Mouse (Mus musculus): ENCODE data around the gene Rorc. TPM values are rescaled to one million over a fixed set of nuclear protein-coding genes. Genes with fewer than 3 reads are reported as not detected.

Gene Rorc
- total RNA-seq (2021) = 10 to 100 TPM; 21.5 to 22.9 TPM
- long read RNA-seq, experiment 1, transcript Rorc-201 (11 exons, 2,136 nt) = major isoform, 16 of 27 reads
- long read RNA-seq, experiment 1, partial matches to known transcripts = 2 of 27 reads
- long read RNA-seq, experiment 1, other reads (novel, unspliced or antisense) = 9 of 27 reads
- long read RNA-seq, experiment 2, transcript Rorc-201 (11 exons, 2,136 nt) = major isoform, 32 of 58 reads
- long read RNA-seq, experiment 2, partial matches to known transcripts = 2 of 58 reads
- long read RNA-seq, experiment 2, other reads (novel, unspliced or antisense) = 24 of 58 reads

DNA sequence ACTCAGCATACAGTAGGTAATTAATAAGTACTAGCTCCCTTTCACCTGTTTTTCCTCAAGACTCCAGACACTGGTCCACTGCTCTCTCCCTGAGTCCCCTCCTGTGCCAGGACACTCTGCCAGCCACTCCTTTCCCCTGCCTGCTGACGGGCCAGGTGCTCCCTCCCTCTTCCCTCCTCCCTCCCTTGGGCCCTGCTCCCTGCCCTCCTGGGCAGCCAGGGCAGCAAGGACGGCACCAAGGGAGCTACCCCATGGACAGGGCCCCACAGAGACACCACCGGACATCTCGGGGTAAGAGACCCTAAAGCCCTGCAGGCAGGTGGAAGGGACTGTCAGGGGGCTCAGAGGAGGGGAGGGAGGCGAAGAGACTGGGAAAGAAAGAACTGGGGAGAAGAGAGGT, at the start of gene Rorc:
TSS of gene Rorc (plus strand) at position 154 of the 400 bp plus-strand sequence.
- no peak for DNase-seq (ENCODE audit: low spot score in 2 of 2)

DNA sequence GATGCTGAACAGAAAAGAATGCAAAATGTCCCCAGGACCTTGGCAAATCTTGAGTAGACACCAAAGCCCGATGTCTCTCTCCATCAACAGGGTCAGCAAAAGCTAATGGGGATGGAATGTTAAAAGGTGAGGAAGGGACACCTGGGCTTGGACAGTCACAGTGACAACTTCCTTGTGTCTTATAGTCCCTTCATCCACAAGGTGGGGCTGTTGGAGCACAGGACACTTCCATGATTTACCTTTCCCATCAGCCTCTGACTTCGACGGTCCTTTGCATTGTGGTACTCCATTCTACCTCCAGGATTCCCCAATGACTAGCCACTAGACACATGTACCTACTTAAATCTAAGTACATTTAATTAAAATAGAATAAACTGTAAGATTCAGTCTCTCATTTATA, 43.9 kb upstream of the Rorc start:
- DNase-seq (ENCODE audit: low spot score in 2 of 2) = no peak

DNA sequence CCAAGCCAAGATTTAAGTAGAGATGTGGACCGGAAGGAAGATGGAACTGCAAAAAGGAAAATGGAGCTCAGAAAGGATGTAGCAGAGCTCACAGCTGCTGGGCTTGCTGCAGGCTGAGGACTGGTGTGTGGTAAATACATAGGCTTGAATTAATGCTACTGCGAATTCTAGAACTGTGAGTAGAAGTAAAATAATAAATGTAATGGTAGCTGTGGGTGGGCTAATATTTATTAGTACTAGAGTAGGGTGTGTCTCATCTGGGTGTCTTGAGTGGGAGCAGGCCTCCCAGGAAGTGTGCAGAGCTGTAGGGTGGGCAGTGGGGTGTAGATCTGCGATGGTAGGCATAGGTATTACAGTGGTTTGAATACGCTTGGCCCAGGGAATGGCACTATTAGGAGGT, 38.2 kb upstream of the Rorc start:
- DNase-seq (ENCODE audit: low spot score in 2 of 2) = no peak

DNA sequence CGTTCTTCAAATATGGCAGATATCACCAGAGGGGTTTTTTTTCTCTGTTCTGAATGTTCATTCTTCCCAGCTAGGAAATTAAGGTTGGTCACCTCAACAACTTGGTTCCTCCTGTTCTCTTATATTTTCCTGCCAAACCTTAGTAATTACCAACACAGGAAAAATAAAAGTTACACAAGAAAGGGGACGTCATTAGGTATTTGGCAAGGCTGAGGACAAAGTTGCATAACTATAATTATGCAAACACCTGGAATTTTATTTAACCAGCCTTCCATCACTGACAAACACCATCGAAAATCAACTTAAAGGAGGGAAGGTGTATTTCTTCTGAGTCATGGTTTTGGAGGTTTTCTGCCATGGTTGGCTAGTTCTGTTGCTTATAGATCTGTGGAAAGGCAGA, 34.1 kb upstream of the Rorc start:
- no peak for DNase-seq (ENCODE audit: low spot score in 2 of 2)

DNA sequence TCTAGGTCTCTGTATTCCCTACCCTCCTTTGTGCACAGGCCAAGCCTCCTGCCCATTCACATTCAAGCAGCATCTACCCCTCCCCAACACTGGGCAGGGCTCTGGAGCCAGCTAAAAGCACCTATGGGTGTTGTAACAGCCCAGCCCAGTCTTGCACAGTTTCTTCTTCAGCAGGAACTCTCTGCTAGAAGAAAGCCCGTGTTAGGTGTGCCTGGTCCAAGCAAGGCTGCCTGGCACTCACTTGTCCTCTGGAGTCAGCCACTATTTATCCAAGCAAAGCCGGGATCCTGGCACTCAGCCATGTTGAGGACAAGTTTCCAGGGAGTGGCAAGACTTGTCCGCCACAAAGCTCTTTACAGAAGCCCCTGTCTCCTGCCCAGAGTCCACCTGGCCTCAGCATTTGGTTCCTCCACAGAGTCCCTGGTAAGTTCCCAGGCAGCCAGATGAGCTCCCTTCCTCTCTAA, 30.6 kb upstream of the Rorc start, which contains the start of gene Them5:
TSS of gene Them5 (plus strand) at position 141 of the 464 bp plus-strand sequence.
- no peak for DNase-seq (ENCODE audit: low spot score in 2 of 2)

DNA sequence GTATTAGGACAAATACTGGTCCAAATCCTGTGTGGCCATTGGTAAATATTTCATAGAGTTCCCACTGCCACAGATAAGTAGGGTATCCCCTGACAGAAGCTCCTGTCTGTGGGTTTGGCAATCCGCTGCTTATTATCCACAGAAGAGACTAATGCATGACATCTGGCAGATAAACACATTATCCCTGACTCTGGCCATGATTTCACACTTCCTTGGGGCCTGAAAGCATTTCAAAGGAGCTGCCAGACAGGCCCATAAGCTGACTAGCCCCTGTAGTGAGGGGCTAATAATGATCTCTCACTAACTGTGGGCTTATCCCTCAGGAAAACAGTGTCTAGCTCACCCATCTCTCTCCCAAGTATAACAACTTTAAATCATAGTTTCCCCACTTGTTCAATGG, 30.0 kb upstream of the Rorc start:
- no peak for DNase-seq (ENCODE audit: low spot score in 2 of 2)

DNA sequence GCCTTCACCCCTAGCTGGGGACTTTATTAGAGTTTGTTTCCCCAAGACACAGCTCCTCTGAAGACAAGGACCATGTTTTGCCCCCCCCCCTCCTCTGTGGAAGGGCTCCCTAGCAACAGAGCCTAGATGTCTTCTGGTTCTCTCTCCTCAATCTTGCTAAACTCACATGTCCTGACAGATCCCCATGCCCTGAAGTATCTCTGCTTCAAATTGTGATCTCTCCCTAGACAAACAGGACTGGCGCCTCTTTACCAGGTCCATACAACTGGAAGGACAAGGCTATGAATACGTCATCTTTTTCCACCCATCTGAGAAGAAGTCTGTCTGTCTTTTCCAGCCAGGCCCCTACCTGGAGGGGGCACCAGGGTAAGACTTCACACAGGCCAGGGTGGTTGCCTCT, 28.4 kb upstream of the Rorc start:
- DNase-seq (ENCODE audit: low spot score in 2 of 2) = no peak

DNA sequence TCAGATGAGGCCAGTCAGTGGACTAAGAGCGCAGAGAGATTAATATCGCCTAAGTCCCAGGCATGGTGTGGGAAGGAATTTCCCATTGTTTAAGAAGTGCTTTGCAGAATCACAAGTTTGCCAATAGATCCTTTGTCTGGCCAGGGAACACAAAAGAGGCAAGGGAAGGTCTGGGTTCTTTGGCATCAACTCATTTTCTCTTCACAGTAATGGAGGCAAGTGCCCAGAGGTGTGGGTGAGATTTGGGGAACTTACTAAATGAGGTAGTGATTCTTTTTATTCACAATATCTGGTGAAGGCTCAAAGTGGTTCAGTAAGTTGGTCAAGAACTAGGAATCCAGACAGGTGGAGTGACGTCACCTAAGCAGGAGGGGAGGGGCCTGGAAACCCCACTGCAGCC, 27.7 kb upstream of the Rorc start:
- no peak for DNase-seq (ENCODE audit: low spot score in 2 of 2)

DNA sequence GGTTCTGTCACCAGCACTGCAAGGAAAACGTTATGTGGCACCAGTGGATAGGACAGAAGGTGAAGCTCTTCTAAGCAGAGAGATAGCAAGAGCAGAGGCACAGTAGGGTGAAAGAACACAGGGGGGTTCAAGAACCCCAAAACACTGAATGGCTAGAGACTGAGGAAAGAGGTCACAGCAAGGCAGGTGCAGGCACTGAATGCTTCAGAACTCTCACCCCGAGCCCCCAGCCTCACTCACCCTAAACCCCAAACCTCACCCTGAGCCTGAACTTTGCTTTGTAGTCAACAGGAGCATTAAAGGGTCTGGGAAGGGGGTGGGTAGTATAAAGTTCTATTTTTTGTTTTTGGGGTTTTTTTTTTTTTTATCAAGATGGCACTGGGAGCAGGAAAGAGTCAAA, 24.4 kb upstream of the Rorc start:
- DNase-seq (ENCODE audit: low spot score in 2 of 2) = no peak

DNA sequence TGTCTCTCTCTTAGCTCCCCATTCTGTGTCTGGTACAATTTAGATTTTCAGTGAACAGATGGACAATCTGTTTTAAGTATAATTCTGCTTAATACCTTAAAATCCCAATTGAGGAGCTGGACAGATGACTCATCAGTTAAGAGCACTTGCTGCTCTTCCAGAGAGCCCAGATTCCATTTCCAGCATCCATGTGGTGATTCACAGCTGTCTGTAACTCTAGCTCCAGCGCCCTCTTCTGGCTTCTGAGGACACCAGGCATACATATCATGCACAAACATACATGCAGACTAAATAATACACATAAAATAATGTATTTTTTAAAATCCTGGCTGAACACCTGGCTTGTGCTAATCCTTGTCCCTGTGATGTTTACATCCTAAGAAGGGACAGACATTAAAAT, 11.8 kb upstream of the Rorc start:
- DNase-seq (ENCODE audit: low spot score in 2 of 2) = no peak

DNA sequence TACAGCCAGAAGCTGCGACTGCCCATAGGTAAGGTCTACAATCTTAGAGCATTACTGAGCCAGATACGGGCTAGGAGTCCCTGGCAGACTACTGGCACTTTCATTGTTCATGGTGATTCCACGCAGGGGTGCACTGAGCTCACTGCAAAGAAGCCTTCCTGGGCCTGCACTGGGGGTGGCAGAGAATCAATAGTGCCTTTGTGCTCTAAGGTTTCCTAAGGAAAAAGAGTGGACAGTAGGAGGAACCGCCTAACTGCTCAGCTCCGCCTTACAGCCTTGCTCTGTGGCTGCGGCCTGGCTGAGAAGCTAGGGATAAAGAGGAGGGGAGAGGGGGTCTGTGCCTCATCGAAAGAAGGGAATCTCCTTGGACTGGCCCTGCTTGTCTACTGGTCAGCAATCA, 10.5 kb upstream of the Rorc start, which contains the start of gene C2cd4d:
TSS of gene C2cd4d (plus strand) at position 301 of the 400 bp plus-strand sequence.
- DNase-seq (ENCODE audit: low spot score in 2 of 2) = no peak

DNA sequence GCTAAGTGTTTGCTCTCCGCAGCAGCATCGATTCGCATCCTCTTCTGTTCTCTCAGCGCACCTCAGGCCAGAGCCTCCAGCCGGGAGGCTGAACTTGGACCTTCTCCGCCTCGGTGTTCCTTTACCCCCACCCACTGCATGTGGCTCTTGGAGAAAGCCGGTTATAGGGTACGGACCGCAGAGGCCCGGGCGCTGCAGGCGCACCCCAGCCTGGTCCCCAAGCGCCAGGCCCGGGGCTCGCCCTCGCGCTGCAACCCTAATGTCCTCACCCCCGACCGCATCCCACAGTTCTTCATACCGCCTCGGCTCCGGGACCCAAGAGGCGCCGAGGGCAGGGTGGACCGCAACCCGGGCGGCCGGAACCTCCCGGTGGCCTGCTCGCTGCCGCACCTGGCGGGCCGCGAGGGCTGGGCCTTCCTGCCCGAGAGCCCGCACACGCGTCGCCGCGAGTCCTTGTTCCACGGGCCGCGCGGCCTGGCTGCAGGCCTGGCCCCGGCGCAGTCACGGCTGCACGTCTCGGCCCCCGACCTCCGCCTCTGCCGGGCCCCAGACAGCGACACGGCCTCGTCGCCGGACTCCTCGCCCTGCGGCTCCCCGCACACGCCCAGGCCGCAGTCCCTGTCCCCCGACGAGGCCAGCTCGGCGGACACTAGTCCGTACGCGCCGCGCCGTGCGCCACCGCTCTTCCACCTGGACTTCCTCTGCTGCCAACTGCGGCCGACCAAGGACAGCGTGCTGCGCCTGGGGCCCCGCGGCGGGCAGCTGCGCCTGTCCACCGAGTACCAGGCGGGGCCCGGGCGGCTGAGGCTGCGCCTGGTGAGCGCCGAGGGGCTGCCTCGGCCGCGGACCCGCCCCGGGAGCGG, 9.1 kb upstream of the Rorc start:
- peak; percentile 37 to 61 for DNase-seq (ENCODE audit: low spot score in 2 of 2)

DNA sequence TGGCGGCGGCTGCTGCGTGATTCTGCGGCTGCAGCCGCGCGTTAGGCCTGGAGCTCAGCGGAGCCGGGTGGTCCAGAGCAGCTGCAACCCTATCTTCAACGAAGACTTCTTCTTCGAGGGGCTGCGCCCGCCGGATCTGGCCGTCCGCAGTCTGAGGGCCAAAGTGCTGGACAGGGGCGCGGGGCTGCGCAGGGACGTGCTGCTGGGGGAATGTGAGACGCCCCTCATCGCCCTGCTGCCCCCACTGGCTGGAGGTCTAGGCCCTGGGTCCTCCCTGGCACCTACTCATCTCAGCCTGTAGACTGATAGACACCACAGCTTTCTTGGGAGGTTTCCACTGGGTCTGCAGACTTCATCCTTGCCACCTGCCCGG, 8.5 kb upstream of the Rorc start:
- peak in 1 of 2 experiments; percentile 28 for DNase-seq (ENCODE audit: low spot score in 2 of 2)

DNA sequence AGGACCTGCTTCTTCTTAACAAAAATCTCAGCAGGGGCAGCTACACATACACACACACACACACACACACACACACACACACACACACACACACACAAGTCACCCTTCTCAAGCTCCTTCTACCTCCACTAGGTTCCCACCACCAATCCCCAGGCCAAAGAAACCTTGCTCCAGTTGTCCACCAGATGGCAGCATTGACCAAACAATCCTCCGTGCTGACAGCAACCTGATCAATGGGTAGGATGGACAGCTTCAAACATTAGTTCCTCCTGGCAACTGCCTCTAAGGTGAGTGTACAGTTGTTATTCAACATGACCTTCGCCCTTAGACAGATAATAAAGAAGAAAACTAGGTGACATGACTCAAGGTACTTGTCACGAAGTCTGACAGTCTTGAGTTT, 5.8 kb upstream of the Rorc start:
- DNase-seq (ENCODE audit: low spot score in 2 of 2) = peak; percentile 42 to 54

DNA sequence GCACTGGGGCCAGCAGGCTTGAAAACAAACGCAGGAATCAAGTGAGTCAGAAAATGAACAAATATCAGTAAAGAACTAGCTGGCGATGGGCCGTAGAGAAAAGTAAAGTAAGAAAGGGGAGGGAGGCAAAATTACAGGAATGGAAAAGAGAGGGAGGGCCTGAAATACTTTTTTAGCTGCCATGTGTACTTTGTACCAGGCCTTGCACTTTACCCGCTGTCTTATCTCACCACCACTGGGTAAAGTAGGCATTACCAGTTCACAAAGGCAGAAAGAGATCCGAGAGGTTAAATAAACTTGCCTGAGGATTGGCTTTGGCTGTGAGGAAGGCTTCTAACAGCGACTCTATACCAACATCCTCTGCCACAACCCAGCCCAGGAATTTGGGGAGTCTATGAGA, 5.1 kb upstream of the Rorc start:
- DNase-seq (ENCODE audit: low spot score in 2 of 2) = no peak

DNA sequence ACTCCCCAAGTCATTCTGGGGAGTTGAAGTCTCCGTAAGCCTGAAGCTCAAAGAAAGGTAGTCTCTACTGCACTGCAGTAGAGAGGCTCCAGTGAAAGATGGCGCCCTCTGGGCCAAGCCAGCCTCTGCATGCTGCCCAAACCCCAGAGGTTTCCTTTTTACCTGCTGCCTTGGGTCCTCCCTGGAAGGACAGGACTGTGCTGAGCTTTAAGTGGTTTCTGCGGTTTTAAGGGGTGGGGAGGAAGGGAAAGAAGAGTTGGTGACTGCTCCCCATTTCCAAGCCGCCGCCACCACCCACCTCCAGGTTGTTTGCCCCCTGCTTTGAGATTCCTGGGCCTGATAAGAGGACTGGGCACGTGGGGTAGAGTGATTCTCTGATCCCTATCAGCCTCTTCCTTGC, 4.0 kb upstream of the Rorc start:
- DNase-seq (ENCODE audit: low spot score in 2 of 2) = no peak

DNA sequence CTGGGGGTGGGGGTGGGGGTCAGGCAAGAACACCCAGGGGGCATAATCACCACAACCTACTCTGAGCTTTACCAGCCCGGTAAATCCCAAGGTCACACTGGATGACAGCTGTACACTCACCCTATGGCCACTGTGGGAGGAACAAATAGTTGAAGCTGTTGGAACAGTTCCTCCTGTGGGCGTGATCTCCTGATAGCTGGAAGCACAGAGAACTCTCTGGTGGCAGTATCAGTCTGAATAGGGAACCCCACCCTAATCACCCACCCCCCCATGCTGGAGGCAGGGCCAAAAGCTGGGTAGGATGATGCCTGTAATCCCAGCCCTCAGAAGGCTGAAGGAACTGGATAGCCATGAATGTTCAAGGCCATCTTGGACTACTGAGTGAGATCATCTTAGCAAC, 2.9 kb upstream of the Rorc start:
- no peak for DNase-seq (ENCODE audit: low spot score in 2 of 2)

DNA sequence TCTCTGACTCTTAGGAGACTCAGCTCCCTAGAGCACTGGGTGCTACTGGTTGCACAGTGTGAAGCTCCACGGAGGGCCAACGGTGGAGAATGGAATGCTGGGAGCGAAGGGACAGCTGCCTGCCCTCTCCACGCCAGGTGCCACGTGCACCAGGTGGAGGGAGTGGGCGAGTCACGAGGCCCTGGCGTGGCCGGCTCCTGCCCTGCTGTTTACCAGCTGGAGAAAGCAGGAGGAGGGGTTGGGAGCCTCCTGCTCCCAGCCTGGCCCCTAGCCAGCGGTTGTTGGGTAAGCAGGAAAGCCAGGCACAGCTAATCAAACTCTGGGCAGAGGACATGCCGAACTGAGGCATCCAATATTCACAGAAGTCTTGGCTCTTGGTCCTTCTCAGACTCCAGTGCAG, 957 bp upstream of the Rorc start:
- peak; percentile 49 to 69 for DNase-seq (ENCODE audit: low spot score in 2 of 2)

DNA sequence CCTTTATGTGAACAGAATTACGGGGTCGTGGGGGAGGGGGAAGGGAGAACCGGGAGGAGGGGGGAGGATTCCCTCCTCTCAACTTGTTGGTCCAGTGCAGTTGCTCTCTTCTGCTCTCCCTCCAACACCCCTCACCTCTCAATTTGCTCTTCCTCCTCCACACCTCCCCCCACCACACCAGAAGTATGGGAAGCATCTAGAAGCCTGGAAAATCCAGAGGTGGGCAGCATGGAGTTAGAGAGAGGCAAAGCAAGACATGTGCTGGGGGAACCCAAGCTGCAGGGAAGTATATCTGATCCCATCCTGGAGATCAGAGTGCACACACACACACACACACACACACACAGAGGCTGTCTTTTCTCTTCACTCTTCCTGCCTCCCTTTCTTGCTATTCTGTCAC, 556 bp upstream of the Rorc start:
- no peak for DNase-seq (ENCODE audit: low spot score in 2 of 2)

DNA sequence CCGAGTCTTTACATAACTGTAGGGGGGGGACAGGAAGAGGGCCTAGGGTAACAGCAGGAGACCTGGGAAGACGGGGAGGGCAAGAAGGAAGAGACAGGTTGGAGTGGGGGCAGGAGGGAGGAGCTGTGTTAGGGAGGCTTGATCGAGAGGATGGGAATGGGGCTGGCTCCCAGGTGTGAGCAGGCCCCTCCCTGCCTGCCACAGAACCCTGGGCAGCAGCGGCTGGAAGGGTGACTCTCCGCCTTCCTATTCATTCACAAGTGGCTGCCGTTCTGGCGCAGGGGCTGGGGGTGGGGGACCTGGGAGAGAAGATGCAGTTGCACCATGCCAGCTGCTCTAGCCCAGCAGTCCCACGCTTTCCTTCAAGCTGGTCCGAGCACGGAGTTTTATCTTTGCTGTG, 496 bp downstream of the Rorc start:
- DNase-seq (ENCODE audit: low spot score in 2 of 2) = no peak

DNA sequence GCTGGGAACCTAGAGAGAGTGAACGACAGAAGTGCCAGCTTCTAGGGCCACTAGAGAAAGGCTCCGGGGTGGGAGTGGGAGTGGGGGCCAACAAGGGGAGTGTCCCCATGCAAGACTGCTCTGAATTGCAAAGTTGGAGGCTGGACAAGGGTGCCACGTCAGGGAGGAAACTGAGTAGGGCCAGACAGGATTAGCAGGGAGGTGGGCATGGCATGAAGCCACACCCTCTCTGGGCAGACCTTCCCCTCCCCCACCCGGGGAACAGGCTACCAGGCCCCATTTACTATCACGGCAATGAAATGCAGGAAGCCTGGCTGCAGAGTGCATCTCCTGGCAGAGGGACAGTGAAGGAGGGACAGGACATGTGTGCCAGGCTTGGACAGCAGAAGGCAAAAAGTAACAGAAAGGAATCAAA, 1.0 kb downstream of the Rorc start:
- peak; percentile 31 to 45 for DNase-seq (ENCODE audit: low spot score in 2 of 2)

DNA sequence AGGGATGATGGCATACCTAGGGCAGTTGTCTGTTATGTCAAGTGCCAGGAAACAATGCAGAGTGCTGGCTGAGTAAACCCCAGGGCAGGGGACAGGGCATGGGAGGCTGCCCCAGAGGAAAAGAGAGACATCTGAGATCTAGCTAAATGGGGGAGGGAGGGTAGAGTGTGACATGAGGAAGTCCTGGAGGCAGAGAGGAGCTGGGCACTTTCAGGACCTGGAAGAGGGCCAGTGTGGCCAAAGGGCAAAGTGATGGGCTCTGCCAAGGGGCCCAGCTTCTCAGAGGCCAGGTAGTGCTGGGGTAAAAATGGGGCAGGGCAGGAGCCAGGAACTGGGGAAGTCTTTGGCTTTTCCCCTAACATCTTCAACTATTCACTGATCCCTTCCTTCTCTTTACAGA, 2.0 kb downstream of the Rorc start:
- DNase-seq (ENCODE audit: low spot score in 2 of 2) = no peak

All from gastrocnemius, postnatal 4 days (tissue).